Comparison of ENCODE assay signal across 8 mouse cellular contexts in genomic region chr8:126594481-126595000, GRCm38 (mm10). TPM values are rescaled to one million over a fixed set of nuclear protein-coding genes. Genes with fewer than 3 reads are reported as not detected.
DNase-seq lines count a peak whose midpoint lies in the region; ATAC-seq and TF ChIP-seq lines count a peak whose summit lies in the region.

No protein-coding gene starts in this region.

- no peak for TF ChIP-seq POLR2A in ES-Bruce4 (IDR thresholded peaks at IDR 0.05; ENCODE audit: insufficient read depth, low read length)

- peak; percentile 99 for DNase-seq in heart, postnatal 10 days
- peak; percentile 99 for DNase-seq in layer of hippocampus, adult 11-12 months (ENCODE audit: low spot score)
- peak; percentile 99 to 100 for DNase-seq in lung, adult 18-20 months
- DNase-seq in testis, postnatal 14 days (ENCODE audit: low spot score) = peak; percentile 94

- no peaks in the 10 kb centered on the region for H3K27me3 ChIP-seq in ES-Bruce4 (ENCODE audit: control insufficient read depth, insufficient read depth, low read length, poor library complexity, severe bottlenecking)
- no peaks in the 10 kb centered on the region for H3K27me3 ChIP-seq in forebrain, embryonic 13.5 days
- H3K27me3 ChIP-seq in neural tube, embryonic 15.5 days (replicated peaks) = no peaks in the 10 kb centered on the region

- peaks cover 4% of the 10 kb centered on the region for H3K4me1 ChIP-seq in ES-Bruce4 (ENCODE audit: control insufficient read depth, insufficient read depth, low read length)
- H3K4me1 ChIP-seq in forebrain, embryonic 13.5 days = peaks cover 56% of the 10 kb centered on the region
- H3K4me1 ChIP-seq in neural tube, embryonic 15.5 days = peaks cover 48% of the 10 kb centered on the region

- no peaks in the 10 kb centered on the region for H3K9me3 ChIP-seq in ES-Bruce4 (replicated peaks; ENCODE audit: control insufficient read depth, insufficient read depth, low read length, poor library complexity, severe bottlenecking)
- no peaks in the 10 kb centered on the region for H3K9me3 ChIP-seq in forebrain, embryonic 13.5 days (replicated peaks)
- H3K9me3 ChIP-seq in neural tube, embryonic 15.5 days (replicated peaks) = no peaks in the 10 kb centered on the region

- ATAC-seq in cerebellum, adult (ENCODE audit: insufficient number of reproducible peaks, low FRiP score, low TSS enrichment) = peak; percentile 82
- ATAC-seq in forebrain, embryonic 13.5 days = peak; percentile 92
- ATAC-seq in neural tube, embryonic 15.5 days (ENCODE audit: low FRiP score) = peak; percentile 93

- peak overlapping the region; percentile 100 for H3K4me2 ChIP-seq in forebrain, embryonic 13.5 days
- peak overlapping the region; percentile 98 for H3K4me2 ChIP-seq in neural tube, embryonic 15.5 days

- no peak for TF ChIP-seq CTCF in ES-Bruce4 (IDR thresholded peaks at IDR 0.05; ENCODE audit: low read depth, low read length)

- intact Hi-C loops in heart, postnatal 10 days (cut with DNase I) = loop anchor here (1.0 to 2.0 kb wide), 3 partner anchors 68 to 142 kb away; no protein-coding TSS in a partner anchor

- H3K36me3 ChIP-seq in ES-Bruce4 (ENCODE audit: control insufficient read depth, insufficient read depth, low read length, poor library complexity, severe bottlenecking) = peaks cover 16% of the 10 kb centered on the region
- peaks cover 10% of the 10 kb centered on the region for H3K36me3 ChIP-seq in forebrain, embryonic 13.5 days (ENCODE audit: poor library complexity, severe bottlenecking)
- no peaks in the 10 kb centered on the region; the same call in 1 of the 2 replicates for H3K36me3 ChIP-seq in neural tube, embryonic 15.5 days

- H3K27ac ChIP-seq in ES-Bruce4 (ENCODE audit: insufficient read depth, low read length) = peak overlapping the region; percentile 89
- H3K27ac ChIP-seq in forebrain, embryonic 13.5 days = peak overlapping the region; percentile 99
- peak overlapping the region; percentile 99 for H3K27ac ChIP-seq in neural tube, embryonic 15.5 days (replicated peaks)

- no peak for TF ChIP-seq EP300 in ES-Bruce4 (IDR thresholded peaks at IDR 0.05; ENCODE audit: insufficient read depth, low read depth, low read length)

- peak overlapping the region; percentile 99 for H3K9ac ChIP-seq in ES-Bruce4 (ENCODE audit: low read depth, poor library complexity, severe bottlenecking)
- peak overlapping the region; percentile 100 for H3K9ac ChIP-seq in forebrain, embryonic 13.5 days
- H3K9ac ChIP-seq in neural tube, embryonic 15.5 days (replicated peaks) = peak overlapping the region; percentile 76

- peak overlapping the region; percentile 58 for H3K4me3 ChIP-seq in ES-Bruce4 (ENCODE audit: low read depth, low read length)
- H3K4me3 ChIP-seq in forebrain, embryonic 13.5 days = peak overlapping the region; percentile 73
- H3K4me3 ChIP-seq in neural tube, embryonic 15.5 days (replicated peaks) = peak overlapping the region; percentile 94

- 1% methylated on average over 48 of the region's 48 CpGs for WGBS in forebrain, embryonic 13.5 days
- under 1% methylated on average over 48 of the region's 48 CpGs for WGBS in neural tube, embryonic 15.5 days

RNA-seq across cellular contexts. Expression of gene Irf2bp2, which starts 0.8 kb away (rescaled TPM):
- polyA plus RNA-seq in ES-Bruce4 (2011; ENCODE audit: insufficient read depth, insufficient read length, low read depth, missing spikeins) = 37.6 and 39.6 TPM in 2 replicates
- 8.1 and 8.3 TPM in 2 replicates for polyA plus RNA-seq in forebrain, embryonic 13.5 days (2015; fragmentation: Nextera tagmentation; extraction: Ambion mirVana)
- 100 to 1,000 TPM; 101 to 154 TPM for total RNA-seq in heart, postnatal 10 days (2021)
- polyA plus RNA-seq in neural tube, embryonic 15.5 days (2015; fragmentation: Nextera tagmentation; extraction: Ambion mirVana) = 9.8 and 10.4 TPM in 2 replicates

Comparison
In these comparisons a context has a peak if more than half of its experiments do, and no peak if none do; other contexts are left out.
1. Peak in every context shown above with its lines: DNase-seq, ATAC-seq, H3K4me3 ChIP-seq and H3K27ac ChIP-seq.